Mouse (Mus musculus) CH12.LX (cell line): Measurements from ENCODE around the gene Gapvd1. TPM values are rescaled to one million over a fixed set of nuclear protein-coding genes. Genes with fewer than 3 reads are reported as not detected.

Source experiments
- DNase-seq: peaks from one replicate; pipeline ENCODE4 v3.0.0-alpha.2; 2013; ENCODE audit errors: extremely low read depth
- H3K27ac ChIP-seq: 2 replicates; pipeline ENCODE4 v1.5.1; 2012; ENCODE audit warnings: low read depth, mild to moderate bottlenecking, control low read depth, moderate library complexity; ENCODE audit not compliant: insufficient read depth
- H3K27me3 ChIP-seq: replicated peaks from 2 replicates; pipeline ENCODE3; 2012; ENCODE audit warnings: inconsistent platforms
- H3K36me3 ChIP-seq, 2 experiments: replicated peaks in 1 of 2; 2 replicates each; pipeline versions ENCODE3 to v1.6.1; 2012; ENCODE audit warnings: inconsistent platforms in 1 of 2, low read length in 1 of 2, mild to moderate bottlenecking in 1 of 2, mixed read lengths in 1 of 2, moderate library complexity in 1 of 2; ENCODE audit not compliant: control insufficient read depth in 1 of 2, insufficient read depth in 1 of 2
- H3K4me1 ChIP-seq, 2 experiments: 2 replicates each; pipeline ENCODE4 v1.6.1; 2012; ENCODE audit warnings: inconsistent platforms in 1 of 2, moderate library complexity in 1 of 2; ENCODE audit not compliant: insufficient read depth in 2 of 2, control insufficient read depth in 1 of 2
- H3K4me2 ChIP-seq: 2 replicates; pipeline ENCODE4 v1.6.1; 2012; ENCODE audit warnings: low read depth, mild to moderate bottlenecking, control low read depth; ENCODE audit not compliant: poor library complexity, insufficient read depth, severe bottlenecking
- H3K4me3 ChIP-seq, 3 experiments: fragments of 150-350 bp in 1 of 3; sonication (generic) in 1 of 3; replicated peaks in 1 of 3; 2 replicates each; pipeline versions ENCODE3 to v1.5.1; 2011 to 2012; ENCODE audit warnings: low read depth in 2 of 3, low read length in 2 of 3, mild to moderate bottlenecking in 2 of 3, moderate library complexity in 2 of 3, control low read depth in 1 of 3, improper control_type of control experiment in 1 of 3, inconsistent platforms in 1 of 3, mixed read lengths in 1 of 3; ENCODE audit not compliant: poor library complexity in 1 of 3
- H3K79me2 ChIP-seq: replicated peaks from 2 replicates; pipeline ENCODE4 v1.6.1; 2012; ENCODE audit warnings: mild to moderate bottlenecking, moderate library complexity; ENCODE audit not compliant: control insufficient read depth, poor library complexity, insufficient read depth, severe bottlenecking; ENCODE audit errors: extremely low read depth
- H3K9ac ChIP-seq: 2 replicates; pipeline ENCODE4 v1.6.1; 2012; ENCODE audit warnings: low read depth, mild to moderate bottlenecking, control low read depth, moderate library complexity; ENCODE audit not compliant: insufficient read depth
- H3K9me3 ChIP-seq: replicated peaks from 2 replicates; pipeline ENCODE3; 2012; ENCODE audit warnings: low read length, inconsistent platforms, mixed read lengths
- BHLHE40 ChIP-seq: IDR thresholded peaks from 2 replicates; pipeline ENCODE4 v1.6.1; 2011; ENCODE audit warnings: mild to moderate bottlenecking, low read depth, low read length, improper control_type of control experiment
- E2F4 ChIP-seq: IDR thresholded peaks from 2 replicates; pipeline ENCODE4 v1.6.1; 2011; ENCODE audit warnings: low read depth, low read length, improper control_type of control experiment; ENCODE audit not compliant: insufficient replicate concordance
- MAZ ChIP-seq: IDR thresholded peaks from 2 replicates; pipeline ENCODE4 v1.6.1; 2012; ENCODE audit warnings: low read depth, mild to moderate bottlenecking, inconsistent platforms, low read length, improper control_type of control experiment, moderate library complexity
- PAX5 ChIP-seq: IDR thresholded peaks from 2 replicates; pipeline ENCODE4 v1.6.1; 2012; ENCODE audit warnings: low read length, inconsistent platforms, mixed read lengths
- RAD21 ChIP-seq: IDR thresholded peaks from 2 replicates; pipeline ENCODE4 v1.6.1; 2011; ENCODE audit warnings: low read depth, mild to moderate bottlenecking, low read length, improper control_type of control experiment, moderate library complexity
- ZNF384 ChIP-seq: IDR thresholded peaks from 2 replicates; pipeline ENCODE4 v1.6.1; 2012; ENCODE audit warnings: low read depth, low read length, improper control_type of control experiment, inconsistent platforms
- dilution Hi-C: fragments of 300-500 bp; cut with MboI; formaldehyde crosslinking; loops from 2 replicates; pipeline ENCODE4 v1.14.3; 2020; ENCODE audit warnings: low sequenced_read_pairs; ENCODE audit not compliant: extremely low pct_unique_long_range_greater_than_20kb, extremely low pct_ligation_motif_present
- in situ Hi-C: fragments of 300-500 bp; cut with MboI; formaldehyde crosslinking; loops from 3 replicates; pipeline ENCODE4 v1.14.3; 2019; ENCODE audit warnings: low sequenced_read_pairs, low pct_ligation_motif_present, low pct_unique_long_range_greater_than_20kb, mixed read lengths
- polyA plus RNA-seq: library from polyadenylated mRNA; unstranded; fragments of >175 nt; gene quantifications from 2 replicates; pipeline ENCODE4 v1.2.1, GENCODE M21; 2012; ENCODE audit warnings: low read depth; ENCODE audit not compliant: insufficient read length
- total RNA-seq, 2 experiments: library from RNA; depleted of rRNA; stranded (reverse); fragments of 300-350 nt in 1 of 2; fragments of >200 nt in 1 of 2; gene quantifications; 2 replicates each; pipeline ENCODE4 v1.2.3; 2012 to 2014

Gene Gapvd1
- total and polyA plus RNA-seq, 3 experiments: 45.1 to 71.3 (median 47.0) TPM

- no peak overlapping the region for H3K4me3 ChIP-seq
- H3K4me2 ChIP-seq: no peak overlapping the region
- in situ Hi-C loops: loop anchor here (25.0 kb wide), 1 partner anchor 865 kb away; no protein-coding TSS in a partner anchor
- TF ChIP-seq MAZ: no peak
- TF ChIP-seq PAX5: no peak
- no peak for TF ChIP-seq BHLHE40
- no peak for TF ChIP-seq RAD21
- TF ChIP-seq ZNF384: no peak
- no peak for TF ChIP-seq E2F4
- TF ChIP-seq, all 38 proteins: peak for 0
- no peak overlapping the region for H3K9ac ChIP-seq
- H3K27ac ChIP-seq: no peak overlapping the region
- DNase-seq: no peak
- H3K27me3 ChIP-seq: no peaks in the 10 kb centered on the region
- H3K9me3 ChIP-seq: no peaks in the 10 kb centered on the region
- H3K79me2 ChIP-seq: no peaks in the 10 kb centered on the region
- peaks cover 10 to 35% of the 10 kb centered on the region in 2 experiments for H3K36me3 ChIP-seq
- dilution Hi-C loops: no loop called here
- peaks cover 3 to 7% of the 10 kb centered on the region in 2 experiments; a peak in 3 of 4 replicates for H3K4me1 ChIP-seq
These were observed 127.5 kb downstream of the Gapvd1 start for GRCm38 (mm10) chr2:34627328-34628226.

Other genes starting within 250 kb of the Gapvd1 start
- 866 and 1,326 TPM in 2 replicates for gene Hspa5, start 16.7 kb upstream of the Gapvd1 start, total RNA-seq (2012; rRNA removed)
- 1,168 and 1,315 TPM in 2 replicates for gene Hspa5, start 16.7 kb upstream of the Gapvd1 start, total RNA-seq (2014; rRNA removed)
- 791 and 827 TPM in 2 replicates for gene Hspa5, start 16.7 kb upstream of the Gapvd1 start, polyA plus RNA-seq
- 80.4 and 88.4 TPM in 2 replicates for gene Rabepk, start 44.7 kb upstream of the Gapvd1 start, total RNA-seq (2012; rRNA removed)
- gene Rabepk, start 44.7 kb upstream of the Gapvd1 start, total RNA-seq (2014; rRNA removed): 61.2 and 68.8 TPM in 2 replicates
- 62.1 and 64.1 TPM in 2 replicates for gene Rabepk, start 44.7 kb upstream of the Gapvd1 start, polyA plus RNA-seq
- 36.7 and 42.9 TPM in 2 replicates for gene Fbxw2, start 71.1 kb upstream of the Gapvd1 start, total RNA-seq (2012; rRNA removed)
- 67.8 and 76.4 TPM in 2 replicates for gene Fbxw2, start 71.1 kb upstream of the Gapvd1 start, total RNA-seq (2014; rRNA removed)
- 61.2 and 62.4 TPM in 2 replicates for gene Fbxw2, start 71.1 kb upstream of the Gapvd1 start, polyA plus RNA-seq
- gene Gm34653, start 77.8 kb upstream of the Gapvd1 start, total RNA-seq (2012; rRNA removed): not detected in 2 replicates
- gene Gm34653, start 77.8 kb upstream of the Gapvd1 start, total RNA-seq (2014; rRNA removed): not detected in 2 replicates
- not detected in 2 replicates for gene Gm34653, start 77.8 kb upstream of the Gapvd1 start, polyA plus RNA-seq
- not detected in 2 replicates for gene Cutal, start 119.2 kb upstream of the Gapvd1 start, total RNA-seq (2012; rRNA removed)
- not detected in 2 replicates for gene Cutal, start 119.2 kb upstream of the Gapvd1 start, total RNA-seq (2014; rRNA removed)
- gene Cutal, start 119.2 kb upstream of the Gapvd1 start, polyA plus RNA-seq: not detected in 2 replicates
- gene Psmd5, start 119.7 kb upstream of the Gapvd1 start, total RNA-seq (2012; rRNA removed): 27.9 and 43.8 TPM in 2 replicates
- 81.2 and 120 TPM in 2 replicates for gene Psmd5, start 119.7 kb upstream of the Gapvd1 start, total RNA-seq (2014; rRNA removed)
- gene Psmd5, start 119.7 kb upstream of the Gapvd1 start, polyA plus RNA-seq: 81.9 and 91.2 TPM in 2 replicates
- 16.8 and 17.0 TPM in 2 replicates for gene Phf19, start 158.8 kb upstream of the Gapvd1 start, total RNA-seq (2012; rRNA removed)
- gene Phf19, start 158.8 kb upstream of the Gapvd1 start, total RNA-seq (2014; rRNA removed): 20.5 and 25.0 TPM in 2 replicates
- gene Phf19, start 158.8 kb upstream of the Gapvd1 start, polyA plus RNA-seq: 25.4 and 27.9 TPM in 2 replicates
- gene Traf1, start 206.5 kb upstream of the Gapvd1 start, total RNA-seq (2012; rRNA removed): 99.2 and 151 TPM in 2 replicates
- gene Traf1, start 206.5 kb upstream of the Gapvd1 start, total RNA-seq (2014; rRNA removed): 58.8 and 66.9 TPM in 2 replicates
- gene Traf1, start 206.5 kb upstream of the Gapvd1 start, polyA plus RNA-seq: 46.4 and 47.9 TPM in 2 replicates